Mouse (Mus musculus): ENCODE results near the gene Cecr2. TPM values are rescaled to one million over a fixed set of nuclear protein-coding genes. Genes with fewer than 3 reads are reported as not detected.
A peak's percentile ranks its signal among the peaks of the same experiment; 100 is the strongest.
"Not testable (repeated sequence)": the region's sequence is repeated elsewhere in the genome, so short reads cannot be mapped to it uniquely, and the experiment has no call there.

Gene Cecr2
- polyA plus RNA-seq, 1 experiment from 2014 or later: 6.6 TPM

GRCm38 (mm10) chr6:120792947-120793346, 126.8 kb downstream of the Cecr2 start:
- Histone ChIP-seq H3K4me2 (no peak overlapping the region), H3K4me3 (replicated peaks) (no peak overlapping the region), H3K27ac (replicated peaks) (no peak overlapping the region), H3K4me1 (replicated peaks) (peaks cover 47% of the 10 kb centered on the region), H3K9ac (no peak overlapping the region), H3K36me3 (replicated peaks) (peaks cover 77% of the 10 kb centered on the region), H3K9me3 (replicated peaks) (no peaks in the 10 kb centered on the region), H3K27me3 (no peaks in the 10 kb centered on the region)
- no peak for ATAC-seq (ENCODE audit: insufficient read depth)
- 85% methylated on average over 8 of the region's 8 CpGs for WGBS (ENCODE audit: insufficient replicate concordance)

- H3K9me3 ChIP-seq (replicated peaks): no peaks in the 10 kb centered on the region
- no peak overlapping the region for H3K9ac ChIP-seq
- no peaks in the 10 kb centered on the region for H3K27me3 ChIP-seq
- peaks cover 93% of the 10 kb centered on the region for H3K36me3 ChIP-seq (replicated peaks)
- no peak for ATAC-seq (ENCODE audit: insufficient read depth)
- WGBS (ENCODE audit: insufficient replicate concordance): 16% methylated on average over 5 of the region's 5 CpGs
- no peak overlapping the region for H3K4me2 ChIP-seq
- no peak overlapping the region for H3K27ac ChIP-seq (replicated peaks)
- H3K4me3 ChIP-seq (replicated peaks): no peak overlapping the region
- H3K4me1 ChIP-seq (replicated peaks): peaks cover 29% of the 10 kb centered on the region
Observed at GRCm38 (mm10) chr6:120795422-120796086, 129.4 kb downstream of the Cecr2 start.

GRCm38 (mm10) chr6:120796111-120796510, 129.9 kb downstream of the Cecr2 start:
- ATAC-seq (ENCODE audit: insufficient read depth): no peak
- Histone ChIP-seq H3K27me3 (no peaks in the 10 kb centered on the region), H3K4me1 (replicated peaks) (peaks cover 24% of the 10 kb centered on the region), H3K9ac (no peak overlapping the region), H3K36me3 (replicated peaks) (peaks cover 98% of the 10 kb centered on the region), H3K27ac (replicated peaks) (no peak overlapping the region), H3K9me3 (replicated peaks) (no peaks in the 10 kb centered on the region), H3K4me3 (replicated peaks) (no peak overlapping the region), H3K4me2 (no peak overlapping the region)
- WGBS (ENCODE audit: insufficient replicate concordance): 76% methylated on average over 2 of the region's 2 CpGs

GRCm38 (mm10) chr6:120798019-120798418, 131.8 kb downstream of the Cecr2 start:
- no peaks in the 10 kb centered on the region for H3K27me3 ChIP-seq
- no peak overlapping the region for H3K27ac ChIP-seq (replicated peaks)
- H3K4me3 ChIP-seq (replicated peaks): no peak overlapping the region
- peaks cover 100% of the 10 kb centered on the region for H3K36me3 ChIP-seq (replicated peaks)
- no peaks in the 10 kb centered on the region for H3K9me3 ChIP-seq (replicated peaks)
- no peak overlapping the region for H3K4me2 ChIP-seq
- 81% methylated on average over 7 of the region's 7 CpGs for WGBS (ENCODE audit: insufficient replicate concordance)
- H3K9ac ChIP-seq: no peak overlapping the region
- H3K4me1 ChIP-seq (replicated peaks): peaks cover 11% of the 10 kb centered on the region; the same call in 1 of the 2 replicates
- ATAC-seq (ENCODE audit: insufficient read depth): no peak

GRCm38 (mm10) chr6:120798905-120799304, 132.7 kb downstream of the Cecr2 start:
- H3K36me3 ChIP-seq (replicated peaks): peaks cover 100% of the 10 kb centered on the region
- H3K9ac ChIP-seq: no peak overlapping the region
- 71% methylated on average over 4 of the region's 4 CpGs for WGBS (ENCODE audit: insufficient replicate concordance)
- no peak overlapping the region for H3K4me2 ChIP-seq
- H3K27ac ChIP-seq (replicated peaks): no peak overlapping the region
- peaks cover 6% of the 10 kb centered on the region; the same call in 1 of the 2 replicates for H3K4me1 ChIP-seq (replicated peaks)
- H3K27me3 ChIP-seq: no peaks in the 10 kb centered on the region
- no peak for ATAC-seq (ENCODE audit: insufficient read depth)
- no peak overlapping the region for H3K4me3 ChIP-seq (replicated peaks)
- no peaks in the 10 kb centered on the region for H3K9me3 ChIP-seq (replicated peaks)

GRCm38 (mm10) chr6:120799581-120800041, 133.4 kb downstream of the Cecr2 start:
- Histone ChIP-seq H3K27me3 (no peaks in the 10 kb centered on the region), H3K36me3 (replicated peaks) (peaks cover 100% of the 10 kb centered on the region), H3K4me1 (replicated peaks) (peaks cover 6% of the 10 kb centered on the region; the same call in 1 of the 2 replicates), H3K4me3 (replicated peaks) (no peak overlapping the region), H3K9ac (no peak overlapping the region), H3K27ac (replicated peaks) (no peak overlapping the region), H3K9me3 (replicated peaks) (no peaks in the 10 kb centered on the region), H3K4me2 (no peak overlapping the region)
- no peak for ATAC-seq (ENCODE audit: insufficient read depth)
- 86% methylated on average over 4 of the region's 4 CpGs for WGBS (ENCODE audit: insufficient replicate concordance)

- Histone ChIP-seq H3K27ac (replicated peaks) (peak overlapping the region; percentile 72), H3K9ac (no peak overlapping the region), H3K9me3 (replicated peaks) (no peaks in the 10 kb centered on the region), H3K27me3 (no peaks in the 10 kb centered on the region), H3K4me2 (no peak overlapping the region), H3K4me3 (replicated peaks) (no peak overlapping the region), H3K4me1 (replicated peaks) (peaks cover 3% of the 10 kb centered on the region), H3K36me3 (replicated peaks) (peaks cover 98% of the 10 kb centered on the region)
- ATAC-seq (ENCODE audit: insufficient read depth): peak; percentile 19; the same call in 1 of the 2 replicates
- WGBS (ENCODE audit: insufficient replicate concordance): 75% methylated on average over 5 of the region's 5 CpGs
Observed at GRCm38 (mm10) chr6:120806999-120807737, 141.0 kb downstream of the Cecr2 start.

- H3K27ac ChIP-seq (replicated peaks): peak overlapping the region; percentile 72
- 82% methylated on average over 4 of the region's 4 CpGs for WGBS (ENCODE audit: insufficient replicate concordance)
- H3K4me3 ChIP-seq (replicated peaks): no peak overlapping the region
- no peak overlapping the region for H3K9ac ChIP-seq
- no peak overlapping the region for H3K4me2 ChIP-seq
- H3K9me3 ChIP-seq (replicated peaks): no peaks in the 10 kb centered on the region
- no peaks in the 10 kb centered on the region for H3K27me3 ChIP-seq
- H3K36me3 ChIP-seq (replicated peaks): peaks cover 93% of the 10 kb centered on the region
- H3K4me1 ChIP-seq (replicated peaks): peaks cover 3% of the 10 kb centered on the region
- peak; percentile 67 for ATAC-seq (ENCODE audit: insufficient read depth)
Observed at GRCm38 (mm10) chr6:120807738-120808081, 141.5 kb downstream of the Cecr2 start.

- WGBS (ENCODE audit: insufficient replicate concordance): 93% methylated on average over 9 of the region's 10 CpGs
Observed at GRCm38 (mm10) chr6:120811999-120812398, 145.8 kb downstream of the Cecr2 start.

GRCm38 (mm10) chr6:120819294-120819693, 153.1 kb downstream of the Cecr2 start:
- peak overlapping the region; percentile 93; the same call in 1 of the 2 replicates for H3K9ac ChIP-seq
- 0 out of 2 replicates have a peak, but pooled peaks cover 4% of the 10 kb centered on the region for H3K9me3 ChIP-seq (replicated peaks)
- no peak for ATAC-seq (ENCODE audit: insufficient read depth)
- H3K27ac ChIP-seq (replicated peaks): peak overlapping the region; percentile 61; the same call in 1 of the 2 replicates
- H3K4me1 ChIP-seq (replicated peaks): peaks cover 33% of the 10 kb centered on the region
- H3K4me3 ChIP-seq (replicated peaks): peak overlapping the region; percentile 17; the same call in 1 of the 2 replicates
- 87% methylated on average over 2 of the region's 2 CpGs for WGBS (ENCODE audit: insufficient replicate concordance)
- H3K36me3 ChIP-seq (replicated peaks): peaks cover 33% of the 10 kb centered on the region
- no peaks in the 10 kb centered on the region for H3K27me3 ChIP-seq
- peak overlapping the region; percentile 74 for H3K4me2 ChIP-seq

More at GRCm38 (mm10) chr6:120811999-120812398, 145.8 kb downstream of the Cecr2 start:
- not testable (repeated sequence) for ATAC-seq (ENCODE audit: insufficient read depth); H3K9ac ChIP-seq; H3K4me2 ChIP-seq; H3K4me1 ChIP-seq (replicated peaks); H3K4me3 ChIP-seq (replicated peaks); H3K9me3 ChIP-seq (replicated peaks); H3K27me3 ChIP-seq; H3K27ac ChIP-seq (replicated peaks)
- H3K36me3 ChIP-seq (replicated peaks): peaks cover 51% of the 10 kb centered on the region

GRCm38 (mm10) chr6:120820144-120820543, 154.0 kb downstream of the Cecr2 start:
- Histone ChIP-seq H3K27ac (replicated peaks) (peak overlapping the region; percentile 61), H3K4me1 (replicated peaks) (peaks cover 33% of the 10 kb centered on the region), H3K9me3 (replicated peaks) (0 out of 2 replicates have a peak, but pooled peaks cover 4% of the 10 kb centered on the region), H3K9ac (peak overlapping the region; percentile 93; the same call in 1 of the 2 replicates), H3K36me3 (replicated peaks) (peaks cover 33% of the 10 kb centered on the region), H3K4me3 (replicated peaks) (peak overlapping the region; percentile 100), H3K4me2 (peak overlapping the region; percentile 74), H3K27me3 (no peaks in the 10 kb centered on the region)
- ATAC-seq (ENCODE audit: insufficient read depth): no peak
- WGBS (ENCODE audit: insufficient replicate concordance): 55% methylated on average over 5 of the region's 5 CpGs

Measured in liver, embryonic 15.5 days (tissue).